Mouse (Mus musculus): ENCODE results near the gene Zfp672. TPM values are rescaled to one million over a fixed set of nuclear protein-coding genes. Genes with fewer than 3 reads are reported as not detected.

Gene Zfp672
- polyA plus RNA-seq, 1 experiment, result 12.5 TPM

DNA sequence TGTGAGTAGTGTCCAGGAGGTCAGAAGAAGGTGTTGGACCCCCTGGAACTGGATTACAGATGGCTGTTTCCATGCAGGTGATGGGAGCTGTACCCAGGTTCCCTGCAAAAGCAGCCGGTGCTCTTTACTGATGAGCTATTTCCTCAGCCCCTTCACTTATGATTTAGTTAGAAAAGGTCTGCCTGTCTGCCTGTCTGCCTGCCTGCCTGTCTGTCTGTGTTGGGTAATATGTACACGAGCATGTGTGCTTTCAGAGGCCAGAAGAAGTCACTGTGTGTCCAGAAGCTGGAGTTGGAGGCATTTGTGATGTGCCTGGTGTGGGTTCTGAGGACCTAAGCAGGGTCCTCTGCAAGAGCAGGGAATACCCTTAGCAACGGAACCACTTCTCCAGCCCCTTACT, 23.6 kb upstream of the Zfp672 start:
- H3ac ChIP-seq (ENCODE audit: control insufficient read depth, insufficient read length, low read depth), result no peak overlapping the region
- TF ChIP-seq CTCF (IDR thresholded peaks at IDR 0.05; ENCODE audit: control insufficient read depth, insufficient read depth, insufficient read length), result no peak
- TF ChIP-seq MYOG (IDR thresholded peaks at IDR 0.05; ENCODE audit: control insufficient read depth, extremely low read depth, insufficient read length), result no peak
- no peak for TF ChIP-seq CEBPB (IDR thresholded peaks at IDR 0.05; ENCODE audit: low read depth)
- TF ChIP-seq FOSL1 (IDR thresholded peaks at IDR 0.05; ENCODE audit: insufficient read depth, low read length, poor library complexity, severe bottlenecking), result no peak
- no peak for TF ChIP-seq MAX (IDR thresholded peaks at IDR 0.05)
- no peak for TF ChIP-seq MYOD1 (IDR thresholded peaks at IDR 0.05; ENCODE audit: control insufficient read depth, insufficient read length, low read depth)
- TF ChIP-seq USF1 (IDR thresholded peaks at IDR 0.05; ENCODE audit: low read depth), result no peak

DNA sequence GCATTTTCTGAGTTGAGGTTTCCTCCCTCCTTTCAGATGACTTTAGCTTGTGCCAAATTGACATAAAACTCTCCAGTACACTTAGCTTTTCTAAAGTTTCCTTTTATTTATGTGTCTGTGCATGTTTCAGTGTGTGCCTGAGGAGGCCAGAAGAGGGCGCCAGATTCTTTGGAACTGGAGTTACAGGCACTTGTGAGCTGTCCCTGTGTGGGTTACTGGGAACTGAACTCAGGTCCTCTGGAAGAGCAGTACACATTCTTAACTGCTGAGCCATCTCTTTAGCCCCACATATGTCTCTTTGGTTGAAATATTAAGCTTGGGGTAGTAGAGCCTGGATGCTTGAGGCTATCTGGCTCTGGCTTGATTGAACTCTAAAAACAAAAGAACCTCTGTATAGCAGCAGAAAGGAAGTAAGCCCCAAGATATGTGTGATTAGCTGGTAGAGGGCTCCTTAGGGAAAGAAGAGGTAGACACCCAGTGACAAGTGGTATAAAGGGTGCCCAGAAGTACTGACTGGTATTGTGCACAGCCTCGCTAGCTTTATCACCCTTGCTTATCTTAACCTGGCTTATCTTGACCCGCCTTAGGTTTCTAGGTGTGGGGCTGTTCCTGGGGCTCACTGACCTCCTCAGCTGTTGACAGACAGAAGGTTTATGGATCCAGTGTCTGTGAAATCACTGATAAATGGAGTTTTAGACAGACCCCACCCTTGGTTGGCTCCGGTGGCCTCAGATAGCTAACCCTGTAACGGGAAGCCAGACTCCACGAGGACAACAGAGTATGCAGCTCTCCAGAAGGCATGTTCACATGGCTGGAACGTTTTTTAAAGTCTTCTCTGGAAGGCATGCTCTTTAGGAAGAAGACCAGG, 22.8 kb upstream of the Zfp672 start:
- no peak overlapping the region for H3K4me3 ChIP-seq (ENCODE audit: insufficient read depth, poor library complexity, severe bottlenecking)
- no peaks in the 10 kb centered on the region for H3K79me2 ChIP-seq (ENCODE audit: control insufficient read depth, insufficient read depth)
- H3K79me3 ChIP-seq (ENCODE audit: low read depth), result no peaks in the 10 kb centered on the region
- H3ac ChIP-seq (ENCODE audit: control insufficient read depth, insufficient read length, low read depth), result no peak overlapping the region
- TF ChIP-seq USF1 (IDR thresholded peaks at IDR 0.05; ENCODE audit: low read depth) (no peak), CTCF (IDR thresholded peaks at IDR 0.05; ENCODE audit: control insufficient read depth, insufficient read depth, insufficient read length) (no peak), CEBPB (IDR thresholded peaks at IDR 0.05; ENCODE audit: low read depth) (no peak), MYOD1 (IDR thresholded peaks at IDR 0.05; ENCODE audit: control insufficient read depth, insufficient read length, low read depth) (no peak), FOSL1 (IDR thresholded peaks at IDR 0.05; ENCODE audit: insufficient read depth, low read length, poor library complexity, severe bottlenecking) (no peak), MAX (IDR thresholded peaks at IDR 0.05) (no peak), MYOG (IDR thresholded peaks at IDR 0.05; ENCODE audit: control insufficient read depth, extremely low read depth, insufficient read length) (no peak)
- H3K27me3 ChIP-seq (ENCODE audit: control insufficient read depth, insufficient read depth, insufficient read length), result no peaks in the 10 kb centered on the region
- peaks cover 3% of the 10 kb centered on the region for H3K36me3 ChIP-seq (ENCODE audit: control insufficient read depth, insufficient read depth)

More for the DNA sequence above, 23.6 kb upstream of the Zfp672 start:
- Histone ChIP-seq H3K27me3 (ENCODE audit: control insufficient read depth, insufficient read depth, insufficient read length) (no peaks in the 10 kb centered on the region), H3K79me2 (ENCODE audit: control insufficient read depth, insufficient read depth) (no peaks in the 10 kb centered on the region), H3K36me3 (ENCODE audit: control insufficient read depth, insufficient read depth) (no peaks in the 10 kb centered on the region), H3K79me3 (ENCODE audit: low read depth) (no peaks in the 10 kb centered on the region), H3K4me3 (ENCODE audit: insufficient read depth, poor library complexity, severe bottlenecking) (no peak overlapping the region)

- no peaks in the 10 kb centered on the region for H3K79me3 ChIP-seq (ENCODE audit: low read depth)
- no peaks in the 10 kb centered on the region for H3K79me2 ChIP-seq (ENCODE audit: control insufficient read depth, insufficient read depth)
- H3K4me3 ChIP-seq (ENCODE audit: insufficient read depth, poor library complexity, severe bottlenecking), result no peak overlapping the region
- H3ac ChIP-seq (ENCODE audit: control insufficient read depth, insufficient read length, low read depth), result no peak overlapping the region
- TF ChIP-seq CTCF (IDR thresholded peaks at IDR 0.05; ENCODE audit: control insufficient read depth, insufficient read depth, insufficient read length), result no peak
- no peak for TF ChIP-seq MYOD1 (IDR thresholded peaks at IDR 0.05; ENCODE audit: control insufficient read depth, insufficient read length, low read depth)
- no peak for TF ChIP-seq USF1 (IDR thresholded peaks at IDR 0.05; ENCODE audit: low read depth)
- TF ChIP-seq MYOG (IDR thresholded peaks at IDR 0.05; ENCODE audit: control insufficient read depth, extremely low read depth, insufficient read length), result no peak
- no peak for TF ChIP-seq MAX (IDR thresholded peaks at IDR 0.05)
- no peak for TF ChIP-seq FOSL1 (IDR thresholded peaks at IDR 0.05; ENCODE audit: insufficient read depth, low read length, poor library complexity, severe bottlenecking)
- TF ChIP-seq CEBPB (IDR thresholded peaks at IDR 0.05; ENCODE audit: low read depth), result no peak
- peaks cover 15% of the 10 kb centered on the region for H3K36me3 ChIP-seq (ENCODE audit: control insufficient read depth, insufficient read depth)
- H3K27me3 ChIP-seq (ENCODE audit: control insufficient read depth, insufficient read depth, insufficient read length), result no peaks in the 10 kb centered on the region
Measured at GRCm38 (mm10) chr11:58351179-58351578, 21.0 kb upstream of the Zfp672 start.

DNA sequence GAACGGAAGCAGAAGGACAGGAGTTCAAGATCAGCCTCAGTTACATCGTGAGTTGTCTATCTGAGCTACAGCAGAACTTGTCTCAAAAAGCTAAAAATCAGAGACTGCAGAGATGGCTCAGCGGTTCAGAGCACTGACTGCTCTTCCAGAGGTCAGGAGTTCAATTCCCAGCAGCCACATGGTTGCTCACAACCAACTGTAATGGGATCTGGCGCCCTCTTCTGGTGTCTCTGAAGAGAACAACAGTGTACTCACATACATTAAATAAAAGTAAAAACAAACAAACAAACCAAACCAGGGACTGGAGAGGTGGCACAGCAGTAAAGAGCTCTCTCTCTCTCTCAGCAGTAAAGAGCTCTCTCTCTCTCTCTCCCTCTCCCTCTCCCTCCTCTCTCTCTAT, 20.5 kb upstream of the Zfp672 start:
- TF ChIP-seq MYOG (IDR thresholded peaks at IDR 0.05; ENCODE audit: control insufficient read depth, extremely low read depth, insufficient read length), result no peak
- no peak for TF ChIP-seq FOSL1 (IDR thresholded peaks at IDR 0.05; ENCODE audit: insufficient read depth, low read length, poor library complexity, severe bottlenecking)
- TF ChIP-seq CTCF (IDR thresholded peaks at IDR 0.05; ENCODE audit: control insufficient read depth, insufficient read depth, insufficient read length), result no peak
- no peak for TF ChIP-seq USF1 (IDR thresholded peaks at IDR 0.05; ENCODE audit: low read depth)
- no peak for TF ChIP-seq MAX (IDR thresholded peaks at IDR 0.05)
- TF ChIP-seq MYOD1 (IDR thresholded peaks at IDR 0.05; ENCODE audit: control insufficient read depth, insufficient read length, low read depth), result no peak
- no peak overlapping the region for H3K4me3 ChIP-seq (ENCODE audit: insufficient read depth, poor library complexity, severe bottlenecking)
- H3K36me3 ChIP-seq (ENCODE audit: control insufficient read depth, insufficient read depth), result peaks cover 16% of the 10 kb centered on the region
- H3K79me2 ChIP-seq (ENCODE audit: control insufficient read depth, insufficient read depth), result no peaks in the 10 kb centered on the region
- H3K27me3 ChIP-seq (ENCODE audit: control insufficient read depth, insufficient read depth, insufficient read length), result no peaks in the 10 kb centered on the region
- no peak overlapping the region for H3ac ChIP-seq (ENCODE audit: control insufficient read depth, insufficient read length, low read depth)
- no peaks in the 10 kb centered on the region for H3K79me3 ChIP-seq (ENCODE audit: low read depth)

DNA sequence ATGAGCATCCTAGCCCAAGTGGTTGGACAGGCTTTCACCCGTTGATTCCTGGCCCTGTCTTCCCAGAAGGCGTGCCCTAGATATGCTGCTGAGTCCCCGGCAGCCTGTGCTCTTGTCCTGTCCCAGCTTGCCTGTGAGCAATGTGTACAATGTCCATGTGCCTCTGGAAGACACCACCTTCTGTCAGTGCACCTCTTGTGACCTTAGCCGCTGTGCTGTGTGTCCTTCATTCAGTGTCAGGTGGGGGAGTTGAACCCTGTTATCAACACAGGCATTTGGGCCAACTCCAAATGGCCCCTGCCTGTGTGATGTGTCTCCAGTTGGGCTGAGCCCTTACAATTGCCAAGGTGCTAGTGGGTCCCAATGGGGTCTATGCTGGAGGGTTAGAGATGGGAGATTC, 16.6 kb upstream of the Zfp672 start:
- Histone ChIP-seq H3ac (ENCODE audit: control insufficient read depth, insufficient read length, low read depth) (no peak overlapping the region), H3K4me3 (ENCODE audit: insufficient read depth, poor library complexity, severe bottlenecking) (no peak overlapping the region), H3K27me3 (ENCODE audit: control insufficient read depth, insufficient read depth, insufficient read length) (no peaks in the 10 kb centered on the region), H3K36me3 (ENCODE audit: control insufficient read depth, insufficient read depth) (peaks cover 27% of the 10 kb centered on the region), H3K79me3 (ENCODE audit: low read depth) (no peaks in the 10 kb centered on the region), H3K79me2 (ENCODE audit: control insufficient read depth, insufficient read depth) (no peaks in the 10 kb centered on the region)
- no peak for TF ChIP-seq MYOG (IDR thresholded peaks at IDR 0.05; ENCODE audit: control insufficient read depth, extremely low read depth, insufficient read length)
- TF ChIP-seq MAX (IDR thresholded peaks at IDR 0.05), result no peak
- no peak for TF ChIP-seq FOSL1 (IDR thresholded peaks at IDR 0.05; ENCODE audit: insufficient read depth, low read length, poor library complexity, severe bottlenecking)
